Mouse (Mus musculus) gastrocnemius, adult 18-20 months (tissue): ENCODE data around the gene Cldn6. TPM values are rescaled to one million over a fixed set of nuclear protein-coding genes. Genes with fewer than 3 reads are reported as not detected.

Experiments
- DNase-seq: peaks from one replicate; pipeline ENCODE4 v3.0.0; 2021; ENCODE audit warnings: low spot score
- long read RNA-seq, 2 experiments: library from polyadenylated mRNA; stranded (forward); transcript quantifications; one replicate each; pipeline ENCODE4 v2.0.0; 2021
- total RNA-seq, 2 experiments: library from RNA; stranded (reverse); gene quantifications; 2 replicates each; pipeline ENCODE4 v1.2.3; 2021

Cldn6 gene
- total RNA-seq: not detected
- long read RNA-seq, experiment 1: 0 reads
- long read RNA-seq, experiment 2: 0 reads

- DNase-seq: no peak
These were observed at the start of gene Cldn6 for GRCm38 (mm10) chr17:23679127-23679835. Gene Cldn6, plus strand, starts transcription at chr17:23679249.

- peak; percentile 65 for DNase-seq
These were observed 48.6 kb upstream of the Cldn6 start for GRCm38 (mm10) chr17:23630195-23631020.

GRCm38 (mm10) chr17:23631241-23631640 lies 47.8 kb upstream of the Cldn6 start:
- DNase-seq: no peak

GRCm38 (mm10) chr17:23644613-23645495 lies 34.2 kb upstream of the Cldn6 start, which contains the start of gene Mmp25:
Gene Mmp25, minus strand, starts transcription at chr17:23645277.
- DNase-seq: no peak

GRCm38 (mm10) chr17:23645894-23646293 lies 33.2 kb upstream of the Cldn6 start:
- no peak for DNase-seq

- no peak for DNase-seq
These were observed 27.7 kb upstream of the Cldn6 start for GRCm38 (mm10) chr17:23651363-23651762.

GRCm38 (mm10) chr17:23653324-23653723 lies 25.7 kb upstream of the Cldn6 start:
- no peak for DNase-seq

- DNase-seq: no peak
These were observed 25.0 kb upstream of the Cldn6 start for GRCm38 (mm10) chr17:23654001-23654400.

- DNase-seq: no peak
These were observed 24.6 kb upstream of the Cldn6 start for GRCm38 (mm10) chr17:23654410-23654809.

GRCm38 (mm10) chr17:23658450-23658849 lies 20.6 kb upstream of the Cldn6 start:
- DNase-seq: no peak

GRCm38 (mm10) chr17:23660117-23660875 lies 18.8 kb upstream of the Cldn6 start, which contains the start of gene Bicdl2:
Gene Bicdl2, plus strand, starts transcription at chr17:23660506.
- DNase-seq: peak; percentile 28

- DNase-seq: no peak
These were observed 18.2 kb upstream of the Cldn6 start for GRCm38 (mm10) chr17:23660876-23661200.

GRCm38 (mm10) chr17:23661526-23661925 lies 17.5 kb upstream of the Cldn6 start:
- DNase-seq: no peak

- DNase-seq: no peak
These were observed 14.5 kb upstream of the Cldn6 start for GRCm38 (mm10) chr17:23664556-23665021.

- DNase-seq: no peak
These were observed 13.5 kb upstream of the Cldn6 start for GRCm38 (mm10) chr17:23665511-23665910.

- DNase-seq: peak; percentile 0
These were observed 8.5 kb upstream of the Cldn6 start for GRCm38 (mm10) chr17:23670516-23671074.

GRCm38 (mm10) chr17:23671519-23671918 lies 7.5 kb upstream of the Cldn6 start:
- no peak for DNase-seq

- no peak for DNase-seq
These were observed 6.3 kb upstream of the Cldn6 start for GRCm38 (mm10) chr17:23672761-23673160.

- peak; percentile 93 for DNase-seq
These were observed 5.5 kb upstream of the Cldn6 start, which contains the start of the genes Hcfc1r1 and Thoc6 for GRCm38 (mm10) chr17:23673424-23674073. Gene Hcfc1r1, plus strand, starts transcription at chr17:23673596. Gene Thoc6, minus strand, starts transcription at chr17:23673882.
